Mouse (Mus musculus): ENCODE data around the gene Psmb1.
"Not testable (repeated sequence)": the region's sequence is repeated elsewhere in the genome, so short reads cannot be mapped to it uniquely, and the experiment has no call there.

The Psmb1 gene

GRCm38 (mm10) chr17:15459761-15460160 lies 39.8 kb downstream of the Psmb1 start:
- no peak for DNase-seq

- DNase-seq = no peak
These were observed 43.0 kb downstream of the Psmb1 start for GRCm38 (mm10) chr17:15456595-15456994.

- DNase-seq = no peak
These were observed 44.3 kb downstream of the Psmb1 start for GRCm38 (mm10) chr17:15455203-15455602.

GRCm38 (mm10) chr17:15449606-15450005 lies 49.9 kb downstream of the Psmb1 start:
- no peak for DNase-seq

GRCm38 (mm10) chr17:15449144-15449543 lies 50.4 kb downstream of the Psmb1 start:
- not testable (repeated sequence) for DNase-seq

- no peak for DNase-seq
These were observed 51.7 kb downstream of the Psmb1 start for GRCm38 (mm10) chr17:15447831-15448230.

- DNase-seq = no peak
These were observed 54.1 kb downstream of the Psmb1 start for GRCm38 (mm10) chr17:15445421-15445820.

- DNase-seq = no peak
These were observed 59.0 kb downstream of the Psmb1 start for GRCm38 (mm10) chr17:15440463-15441121.

GRCm38 (mm10) chr17:15440067-15440462 lies 59.5 kb downstream of the Psmb1 start:
- DNase-seq = no peak

GRCm38 (mm10) chr17:15434748-15435147 lies 64.8 kb downstream of the Psmb1 start:
- no peak for DNase-seq

GRCm38 (mm10) chr17:15432036-15432435 lies 67.5 kb downstream of the Psmb1 start:
- DNase-seq = no peak

- no peak for DNase-seq
These were observed 68.0 kb downstream of the Psmb1 start for GRCm38 (mm10) chr17:15431551-15431950.

GRCm38 (mm10) chr17:15431021-15431514 lies 68.5 kb downstream of the Psmb1 start:
- DNase-seq = no peak

GRCm38 (mm10) chr17:15429937-15430336 lies 69.6 kb downstream of the Psmb1 start:
- DNase-seq = peak; percentile 71

- no peak for DNase-seq
These were observed 70.1 kb downstream of the Psmb1 start for GRCm38 (mm10) chr17:15429451-15429850.

- DNase-seq = no peak
These were observed 73.6 kb downstream of the Psmb1 start for GRCm38 (mm10) chr17:15425931-15426330.

Data from kidney, postnatal 14 days (tissue).